Mouse (Mus musculus) gastrocnemius, postnatal 4 days (tissue): ENCODE measurements around the gene Pik3cg. TPM values are rescaled to one million over a fixed set of nuclear protein-coding genes. Genes with fewer than 3 reads are reported as not detected.
"Not testable (repeated sequence)": the region's sequence is repeated elsewhere in the genome, so short reads cannot be mapped to it uniquely, and the experiment has no call there.

Experiments
- DNase-seq, 2 experiments: peaks; one replicate each; pipeline ENCODE4 v3.0.0; 2021 to 2022; ENCODE audit warnings: low spot score in 2 of 2, mixed read lengths in 2 of 2
- long read RNA-seq, 2 experiments: library from polyadenylated mRNA; stranded (forward); transcript quantifications; one replicate each; pipeline ENCODE4 v2.0.0; 2021
- total RNA-seq, 2 experiments: library from RNA; stranded (reverse); gene quantifications; 2 replicates each; pipeline ENCODE4 v1.2.3; 2021

The Pik3cg gene
- total RNA-seq, result 1 to 10 TPM; 4.5 to 4.9 TPM
- long read RNA-seq, experiment 1, full-length matches to known transcripts, result 4 of 4 reads
- long read RNA-seq, experiment 1, partial matches to known transcripts, result 0 of 4 reads
- long read RNA-seq, experiment 1, other reads (novel, unspliced or antisense), result 0 of 4 reads
- long read RNA-seq, experiment 2, result 0 reads

DNA sequence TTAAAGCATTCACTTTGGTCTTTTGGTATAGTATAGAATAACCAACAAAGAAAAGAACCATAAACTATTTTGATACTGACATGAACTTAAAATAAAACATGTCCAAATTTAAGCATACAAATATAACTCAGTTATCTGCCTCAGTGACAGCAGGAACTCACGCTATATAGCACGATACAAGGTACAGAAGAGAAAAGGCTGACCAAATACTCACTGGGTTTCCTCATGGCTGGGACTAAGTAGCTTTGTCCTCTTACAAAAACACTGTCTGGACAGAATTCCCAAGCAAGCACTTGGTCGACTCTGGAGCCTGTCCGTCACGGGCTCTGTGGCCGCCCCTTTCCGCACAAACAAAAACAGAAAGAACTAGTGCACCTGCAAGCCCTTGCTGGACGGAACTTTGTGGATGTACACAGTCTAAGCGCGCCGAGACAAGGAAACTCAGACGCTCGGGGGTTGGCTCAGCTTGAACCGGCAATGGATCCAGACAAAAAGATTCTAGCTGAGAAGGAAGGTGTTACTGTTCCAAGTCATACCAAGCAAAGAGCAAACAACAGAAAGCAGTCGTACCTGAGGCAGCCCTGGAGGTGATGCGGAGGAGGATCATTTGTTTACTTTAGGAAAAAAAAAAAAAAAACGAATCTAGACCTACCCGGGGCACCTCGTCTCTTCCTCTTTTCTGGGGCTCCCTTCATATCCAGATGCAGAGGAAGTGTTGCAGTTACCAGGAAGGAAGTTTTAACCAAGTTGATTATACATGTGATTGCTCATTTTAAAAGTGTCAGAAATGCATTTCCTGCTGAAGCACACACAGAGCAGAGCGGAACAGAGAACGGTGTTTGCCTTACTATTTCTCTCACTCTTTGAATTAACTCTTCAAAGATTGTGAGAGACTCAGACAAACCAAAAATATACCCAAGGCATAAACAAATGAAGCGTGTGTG is at the start of gene Pik3cg:
TSS of gene Pik3cg (minus strand) at position 712 of the 944 bp plus-strand sequence.
- DNase-seq, result no peak

GRCm38 (mm10) chr12:32248483-32248882 is 40.0 kb upstream of the Pik3cg start:
- no peak for DNase-seq

DNA sequence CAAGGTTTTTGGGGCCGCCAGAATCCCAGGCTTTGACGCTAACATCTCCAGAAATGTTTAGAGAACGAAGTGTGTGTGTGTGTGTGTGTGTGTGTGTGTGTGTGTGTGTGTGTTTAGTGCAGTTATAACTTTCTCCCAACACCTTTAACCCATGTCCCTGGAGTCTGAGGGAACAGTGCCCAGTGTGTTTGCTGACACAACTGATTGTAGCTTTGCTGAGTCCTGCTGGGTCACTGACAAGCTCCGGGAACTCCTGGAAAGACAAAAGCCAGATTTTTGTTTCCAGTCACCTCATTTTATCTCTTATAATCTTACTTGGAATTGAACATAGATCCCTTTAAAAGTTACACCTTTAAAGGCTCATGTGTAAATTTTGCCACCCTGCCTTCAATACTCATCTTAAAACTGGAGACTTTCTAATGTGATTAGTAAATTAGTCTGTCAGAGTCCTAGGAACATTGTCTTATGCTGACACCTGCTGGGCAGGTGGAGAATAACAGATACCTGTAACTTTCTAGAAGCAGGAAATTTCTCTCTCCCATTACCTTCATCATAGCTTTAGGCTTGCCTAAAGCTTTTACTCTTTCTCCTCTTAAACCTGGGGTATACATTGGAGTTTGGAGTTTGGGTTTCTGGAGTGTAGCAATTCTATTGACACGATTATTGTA is 37.2 kb upstream of the Pik3cg start:
- no peak for DNase-seq

DNA sequence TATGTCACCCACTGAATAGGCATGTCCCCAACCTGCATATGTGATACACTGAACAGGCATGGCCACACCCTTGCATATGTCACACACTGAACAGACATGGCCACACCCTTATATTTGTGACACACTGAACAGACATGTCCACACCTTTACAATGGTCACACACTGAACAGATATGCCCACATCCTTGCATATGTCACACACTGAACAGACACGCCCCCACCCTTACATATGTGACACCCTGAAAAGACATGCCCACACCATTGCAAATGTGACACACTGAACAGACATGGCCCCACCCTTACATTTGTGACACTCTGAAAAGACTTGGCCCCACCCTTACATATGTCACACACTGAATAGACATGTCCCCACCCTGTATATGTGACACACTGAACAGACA is 35.1 kb upstream of the Pik3cg start:
- no peak for DNase-seq

DNA sequence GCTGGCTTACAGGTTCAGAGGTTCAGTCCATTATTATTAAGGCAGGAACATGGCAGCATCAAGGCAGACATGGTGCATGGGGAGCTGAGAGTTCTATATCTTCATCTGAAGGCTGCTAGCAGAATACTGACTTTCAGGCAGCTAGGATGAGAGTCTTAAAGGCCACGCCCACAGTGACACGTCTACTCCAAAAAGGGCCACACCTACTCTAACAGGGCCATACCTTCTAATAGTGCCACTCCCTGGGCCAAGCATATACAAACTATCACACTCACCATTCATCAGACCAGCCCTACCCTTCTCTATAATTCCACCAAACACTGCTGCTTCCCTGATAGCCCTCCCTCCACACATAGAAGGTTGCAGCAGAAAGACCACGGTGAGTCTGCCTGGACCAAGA is 30.7 kb upstream of the Pik3cg start:
- not testable (repeated sequence) for DNase-seq

DNA sequence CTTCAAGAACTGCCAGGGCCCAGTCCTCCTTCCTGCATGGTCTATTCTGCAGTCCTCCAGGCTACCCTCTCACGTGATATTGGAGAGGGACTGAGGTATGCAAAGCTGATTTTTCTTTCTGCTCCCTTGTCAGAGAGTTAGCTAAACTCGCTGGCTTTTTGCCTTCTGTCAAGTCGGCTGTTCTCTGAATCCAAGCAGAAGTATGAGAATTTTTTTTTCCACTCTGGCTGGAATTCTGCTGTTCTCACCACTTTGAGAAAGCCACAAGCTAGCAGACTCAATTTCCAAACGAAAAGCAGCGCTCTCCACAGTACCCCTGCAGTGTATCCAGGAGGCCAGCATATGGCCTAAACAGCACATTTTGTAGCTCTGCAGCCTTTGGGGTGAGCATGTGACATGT is 30.0 kb upstream of the Pik3cg start:
- DNase-seq, result no peak

GRCm38 (mm10) chr12:32237839-32238238 is 29.4 kb upstream of the Pik3cg start:
- DNase-seq, result no peak

DNA sequence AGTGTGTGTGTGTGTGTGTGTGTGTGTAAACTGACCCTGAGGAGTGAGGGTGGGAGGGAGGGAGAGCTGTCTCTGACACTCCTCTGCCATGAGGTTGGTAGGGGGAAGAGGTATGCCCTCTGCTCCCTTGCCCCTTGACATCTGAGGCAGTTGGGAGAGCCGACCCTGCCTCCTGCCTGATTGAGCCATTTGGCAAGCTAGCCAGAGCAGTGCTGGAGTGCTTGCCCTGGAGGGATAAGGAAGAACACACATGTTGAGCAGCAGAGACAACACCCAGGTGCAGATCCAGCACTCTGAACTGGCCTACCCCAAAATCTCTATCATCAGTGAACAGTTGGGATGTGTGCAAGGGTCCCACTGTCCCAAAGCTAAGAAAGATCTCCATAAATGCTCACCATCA is 28.7 kb upstream of the Pik3cg start:
- no peak for DNase-seq

DNA sequence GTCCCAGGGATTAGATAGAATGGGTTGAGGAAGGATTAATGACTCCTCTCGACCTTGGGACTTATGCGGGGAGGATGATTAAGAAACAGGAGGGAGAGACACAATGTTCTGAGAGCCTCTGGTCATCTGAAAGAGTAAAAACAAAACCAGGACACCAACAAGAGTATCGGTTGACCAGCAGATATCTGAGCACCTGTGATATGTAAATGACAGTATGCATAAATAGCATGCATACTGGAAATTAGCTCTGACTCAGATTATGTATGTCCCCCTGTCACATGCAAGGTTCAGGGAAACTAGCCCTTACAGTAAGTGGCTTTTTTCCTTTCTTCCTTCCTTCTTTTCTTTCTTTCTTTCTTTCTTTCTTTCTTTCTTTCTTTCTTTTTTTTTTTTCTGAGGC is 28.0 kb upstream of the Pik3cg start:
- DNase-seq, result no peak

DNA sequence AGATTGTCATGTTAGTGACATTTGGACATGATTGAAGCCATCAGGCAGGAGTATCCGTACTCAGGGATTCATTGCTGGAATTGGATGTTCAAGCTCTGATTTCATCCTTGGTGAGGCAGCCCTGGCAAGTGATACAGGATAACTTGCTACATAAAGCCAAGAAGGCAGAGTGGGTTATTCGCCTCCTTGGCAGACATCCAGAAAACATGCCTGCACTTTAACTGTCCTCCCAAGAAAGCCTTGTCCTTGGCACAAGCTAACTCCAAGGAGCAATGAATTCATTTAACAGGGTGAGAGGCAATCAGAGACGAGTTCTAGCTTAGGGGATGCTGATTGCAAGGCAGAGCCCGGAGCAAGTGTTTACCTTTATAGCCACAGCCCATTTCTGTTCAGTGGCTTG is 25.4 kb upstream of the Pik3cg start:
- no peak for DNase-seq

GRCm38 (mm10) chr12:32231398-32231797 is 22.9 kb upstream of the Pik3cg start:
- DNase-seq, result no peak

DNA sequence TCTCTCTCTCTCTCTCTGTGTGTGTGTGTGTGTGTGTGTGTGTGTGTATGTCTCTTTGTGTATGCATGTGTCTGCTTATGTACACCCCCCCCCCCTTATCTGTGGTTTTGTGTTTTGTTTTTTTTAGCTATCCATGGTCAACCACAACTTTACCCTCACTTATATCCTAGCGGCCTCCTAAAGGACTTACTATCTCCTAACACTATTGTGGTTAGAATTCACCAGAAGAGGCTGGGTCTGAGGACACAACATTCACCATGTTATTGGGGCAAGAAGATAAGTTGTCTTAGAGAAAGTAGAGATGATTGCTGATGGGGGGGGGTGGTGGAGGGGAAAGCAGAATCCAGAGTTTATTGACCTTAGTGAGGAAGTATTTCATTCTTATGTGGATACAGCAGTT is 15.2 kb upstream of the Pik3cg start:
- no peak for DNase-seq

DNA sequence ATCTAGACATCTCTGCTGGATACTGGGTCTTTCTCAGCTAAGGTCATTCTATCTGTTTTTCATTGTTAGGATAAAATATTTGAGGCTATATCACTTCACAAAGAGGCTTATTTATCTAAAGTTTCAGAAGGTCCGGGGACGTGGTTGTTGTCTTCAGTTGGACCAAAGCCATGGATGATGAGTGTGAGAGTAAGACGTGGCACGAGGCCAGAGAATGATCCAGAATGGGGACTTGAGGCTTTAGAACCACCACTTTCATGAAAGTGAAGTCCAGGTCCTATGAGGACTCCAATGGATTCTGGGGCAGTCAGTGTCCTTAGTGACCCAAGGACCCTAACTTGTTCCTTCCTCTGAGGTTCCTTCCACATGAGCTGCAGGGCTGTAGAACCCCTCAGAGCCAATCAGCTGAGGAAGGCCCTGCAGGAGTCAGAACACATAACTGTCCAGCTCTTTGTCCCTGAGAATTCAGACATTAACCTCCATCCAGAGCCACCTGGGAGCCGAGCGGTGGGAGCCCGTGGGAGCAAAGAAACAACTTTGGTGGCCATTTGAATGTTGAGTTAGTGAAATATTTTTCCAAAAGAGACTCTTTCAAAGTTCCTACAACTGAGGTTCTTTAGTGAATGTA is 14.4 kb upstream of the Pik3cg start:
- no peak for DNase-seq

DNA sequence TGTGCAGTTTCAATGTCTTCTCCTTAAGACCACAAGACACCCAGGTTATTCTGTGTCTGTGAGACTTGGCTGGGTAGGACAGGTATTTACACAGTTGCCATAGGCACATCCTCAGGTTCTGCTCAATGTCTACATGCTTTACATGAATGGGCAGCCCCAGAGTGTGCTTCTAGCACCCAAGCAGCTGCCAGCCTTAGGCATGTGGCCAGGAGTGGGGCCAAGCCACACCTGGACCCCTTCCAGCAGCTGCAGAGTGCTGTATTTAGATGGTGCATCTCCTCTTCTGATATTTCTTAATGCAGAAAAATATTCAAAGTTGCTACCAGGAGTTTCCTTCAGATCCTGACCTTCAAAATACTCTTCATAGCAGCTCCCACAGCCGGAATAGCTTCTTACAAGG is 11.9 kb upstream of the Pik3cg start:
- no peak for DNase-seq

DNA sequence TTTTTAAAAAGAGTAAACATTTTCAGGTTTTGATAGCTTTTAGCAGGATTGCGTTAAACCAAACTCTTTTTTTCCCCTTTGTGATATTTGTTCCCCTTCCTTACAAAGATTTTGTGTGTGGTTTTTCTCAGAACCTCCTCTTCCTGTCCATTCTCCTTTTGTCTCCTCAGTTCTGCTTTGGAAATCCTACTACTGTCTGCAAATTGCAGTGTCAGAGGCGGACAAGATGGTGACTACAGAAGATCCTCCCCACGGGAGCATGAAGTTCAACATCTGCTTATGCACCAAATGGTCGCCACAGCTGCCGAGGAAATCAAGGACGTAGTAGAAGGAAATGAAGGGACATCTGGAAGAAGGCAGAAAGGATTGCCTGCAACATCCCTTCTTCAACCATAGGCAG is 6.7 kb upstream of the Pik3cg start:
- DNase-seq, result no peak

DNA sequence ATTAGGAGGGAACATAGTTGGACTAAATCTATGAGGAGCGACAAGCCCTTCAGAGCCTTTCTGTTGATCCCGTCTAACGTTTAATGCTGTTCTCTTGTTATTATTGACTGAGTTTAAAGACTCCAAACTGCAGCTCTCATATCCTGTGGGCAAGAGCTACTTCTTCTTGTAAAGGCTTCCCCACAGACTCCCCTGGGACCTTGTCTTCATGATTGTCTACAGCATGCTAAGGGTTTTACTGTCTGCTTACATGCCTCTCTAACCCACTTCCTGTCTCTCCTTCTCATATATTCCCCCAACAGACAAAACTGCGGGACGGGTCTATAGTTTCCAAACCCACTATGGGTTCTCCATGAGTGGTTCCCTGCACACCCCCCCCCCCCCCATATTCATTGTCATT is 4.2 kb upstream of the Pik3cg start:
- DNase-seq, result no peak

DNA sequence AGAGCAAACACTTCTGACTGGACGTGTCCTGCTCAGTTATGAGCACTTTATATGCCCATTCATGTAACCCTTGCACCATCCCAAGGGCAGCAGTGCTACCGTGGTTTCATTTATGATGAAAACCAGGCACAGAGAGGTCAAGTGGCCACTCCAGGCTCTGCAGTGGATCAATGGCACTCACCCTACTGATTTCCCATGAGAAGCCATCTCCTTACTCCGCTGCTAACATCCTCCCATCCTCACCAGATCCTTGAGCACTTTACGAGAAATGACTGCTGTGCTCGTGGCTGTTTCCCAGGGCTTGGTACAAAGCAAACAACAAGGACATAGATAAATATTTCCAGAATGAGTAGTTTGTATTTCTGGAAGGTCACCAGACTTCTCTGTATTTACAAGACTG is 3.7 kb upstream of the Pik3cg start:
- DNase-seq, result no peak

- no peak for DNase-seq
Observed at GRCm38 (mm10) chr12:32211257-32211656, 2.8 kb upstream of the Pik3cg start.

DNA sequence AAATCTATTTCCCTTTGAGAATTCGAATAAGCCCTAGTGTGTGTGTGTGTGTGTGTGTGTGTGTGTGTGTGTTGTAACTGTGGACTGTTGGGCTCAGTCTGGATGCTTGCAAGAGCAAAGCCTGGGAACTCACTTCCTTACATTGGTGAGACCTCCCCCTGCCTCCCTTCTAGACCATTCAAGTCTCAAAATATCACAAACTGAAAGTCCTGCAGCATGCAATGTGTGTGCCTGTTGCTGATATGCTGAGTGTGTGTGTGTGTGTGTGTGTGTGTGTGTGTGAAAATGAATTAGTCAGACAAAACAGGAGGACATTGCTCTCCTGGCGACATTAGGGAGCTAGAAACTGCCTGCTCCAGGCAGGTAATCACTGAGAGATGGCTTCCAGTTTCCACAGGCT is 492 bp upstream of the Pik3cg start:
- no peak for DNase-seq

- no peak for DNase-seq
Observed at GRCm38 (mm10) chr12:32207141-32207540, 1.3 kb downstream of the Pik3cg start.

DNA sequence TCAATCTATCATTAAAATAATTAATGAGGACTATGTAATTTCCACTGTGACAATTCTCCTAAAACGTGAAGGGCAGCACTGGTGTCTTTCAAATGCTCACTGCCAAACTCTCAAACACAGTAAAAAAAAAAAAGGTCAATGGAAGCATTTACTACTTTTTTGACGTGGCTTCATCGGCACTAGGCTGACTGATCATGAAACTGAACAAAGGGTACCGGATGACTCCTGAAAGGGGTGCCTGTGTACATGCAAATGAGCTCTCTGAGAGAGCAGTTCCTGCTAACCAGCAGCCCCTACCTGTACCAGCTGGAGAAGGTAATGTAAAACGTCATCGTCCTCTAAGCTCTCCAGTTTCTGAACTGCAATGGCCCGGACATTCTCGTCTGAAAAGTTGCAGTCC is 4.8 kb downstream of the Pik3cg start:
- no peak for DNase-seq

DNA sequence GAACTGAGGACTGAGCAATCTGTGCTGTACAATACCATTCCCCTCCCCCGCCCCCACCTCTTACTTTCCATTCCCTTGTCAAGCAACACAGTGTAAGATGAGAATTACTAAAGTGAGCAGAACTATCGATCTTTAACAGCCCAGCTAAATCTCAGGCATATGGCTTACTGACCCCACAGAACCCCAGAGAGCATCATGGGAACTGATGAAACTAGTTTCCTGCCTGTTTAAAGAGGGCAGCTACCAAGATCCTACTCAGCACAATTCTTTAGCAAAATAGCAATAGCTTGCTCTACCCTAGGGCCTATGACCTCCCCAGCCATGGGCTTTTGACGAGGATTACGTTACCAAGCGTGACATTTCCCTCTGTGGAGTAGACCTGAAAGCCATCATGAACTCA is 5.9 kb downstream of the Pik3cg start:
- no peak for DNase-seq
